ENCODE assay signal across 22 mouse cellular contexts in genomic region chr1:137141372-137141771, GRCm38 (mm10).
"Had no signal": no experiment of that assay in that cellular context is flagged by ENCODE, and none has a peak within 500 bp of the region (broad histone marks: within the 10 kb centered on the region; RNA-seq: fewer than 3 reads in every experiment).

No protein-coding gene starts in this region.

- H3K36me3 ChIP-seq: liver, embryonic 15.5 days; lung, embryonic 15.5 days; midbrain, embryonic 13.5 days; midbrain, embryonic 15.5 days; neural tube, embryonic 13.5 days; stomach, embryonic 15.5 days had no signal

- ATAC-seq: liver, postnatal 0 days; lung, postnatal 0 days; midbrain, embryonic 13.5 days; midbrain, embryonic 15.5 days had no signal

- H3K27ac ChIP-seq: liver, embryonic 15.5 days; lung, embryonic 15.5 days; macrophage; midbrain, embryonic 13.5 days; midbrain, embryonic 15.5 days; neural tube, embryonic 13.5 days; stomach, embryonic 15.5 days; stomach, postnatal 0 days had no signal

- H3K27me3 ChIP-seq: liver, embryonic 15.5 days; lung, embryonic 15.5 days; megakaryocyte, embryonic 14.5 days; midbrain, embryonic 13.5 days; midbrain, embryonic 15.5 days; neural tube, embryonic 13.5 days; stomach, embryonic 15.5 days had no signal

- DNase-seq: liver, postnatal 0 days; lung, adult 2 months; lung, postnatal 14 days; lung, postnatal 36 days; retina, postnatal 1 day; right cerebral cortex, adult 18-20 months; right cerebral cortex, postnatal 25 days; right cerebral cortex, postnatal 4 days; thymus, adult 18-20 months; thymus, postnatal 14 days; thymus, postnatal 36 days had no signal

- H3K4me3 ChIP-seq: liver, embryonic 15.5 days; lung, embryonic 15.5 days; megakaryocyte, embryonic 14.5 days; midbrain, embryonic 13.5 days; midbrain, embryonic 15.5 days; neural tube, embryonic 13.5 days; stomach, embryonic 15.5 days had no signal

- H3K9ac ChIP-seq: liver, embryonic 15.5 days; liver, postnatal 0 days; lung, embryonic 15.5 days; midbrain, embryonic 13.5 days; midbrain, embryonic 15.5 days; neural tube, embryonic 13.5 days; stomach, embryonic 15.5 days had no signal

- H3K4me1 ChIP-seq: liver, embryonic 15.5 days; lung, embryonic 15.5 days; midbrain, embryonic 13.5 days; midbrain, embryonic 15.5 days; stomach, embryonic 15.5 days had no signal

- H3K9me3 ChIP-seq: liver, embryonic 15.5 days; lung, embryonic 15.5 days; megakaryocyte, embryonic 14.5 days; midbrain, embryonic 13.5 days; midbrain, embryonic 15.5 days; neural tube, embryonic 13.5 days; stomach, embryonic 15.5 days had no signal

- H3K4me2 ChIP-seq: liver, embryonic 15.5 days; lung, embryonic 15.5 days; midbrain, embryonic 11.5 days; midbrain, embryonic 13.5 days; midbrain, embryonic 15.5 days; neural tube, embryonic 13.5 days; stomach, embryonic 15.5 days had no signal
